Mouse (Mus musculus): ENCODE data around the gene Coro1a. TPM values are rescaled to one million over a fixed set of nuclear protein-coding genes. Genes with fewer than 3 reads are reported as not detected.

Gene Coro1a
- polyA plus RNA-seq, 1 experiment from 2014 or later: 42.4 TPM

DNA sequence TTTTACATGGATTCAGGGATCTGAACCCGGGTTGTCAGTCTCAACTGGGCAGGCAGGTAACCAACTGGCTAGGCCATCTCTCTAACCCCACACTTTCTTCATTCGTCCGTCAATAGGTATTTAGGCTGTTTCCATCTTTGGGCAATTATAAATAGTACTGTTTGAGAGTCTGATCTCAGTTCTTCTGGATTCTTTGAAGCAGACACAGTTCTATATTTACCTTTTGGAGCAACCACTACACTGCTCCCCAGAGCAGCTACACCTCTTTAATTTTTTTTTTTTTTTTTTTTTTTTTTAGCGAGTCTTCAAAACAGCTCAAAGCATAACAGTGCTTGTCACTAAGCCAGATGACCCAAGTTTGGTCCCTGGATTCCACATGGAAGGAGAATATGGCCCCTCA, 8.1 kb upstream of the Coro1a start:
- Histone ChIP-seq H3K36me3 (ENCODE audit: control insufficient read depth, insufficient read depth, low read length) (no peaks in the 10 kb centered on the region), H3K9ac (ENCODE audit: low read length) (no peak overlapping the region), H3K4me1 (replicated peaks; ENCODE audit: control insufficient read depth, insufficient read depth, low read length) (no peaks in the 10 kb centered on the region), H3K4me2 (ENCODE audit: low read depth, low read length) (no peak overlapping the region), H3K27ac (ENCODE audit: low read length) (no peak overlapping the region), H3K27me3 (ENCODE audit: control insufficient read depth, insufficient read depth, low read depth, low read length) (no peaks in the 10 kb centered on the region), H3K9me3 (ENCODE audit: control insufficient read depth, low read length) (peaks cover 2% of the 10 kb centered on the region; the same call in 1 of the 2 replicates), H3K4me3 (ENCODE audit: low read length) (no peak overlapping the region)
- ATAC-seq (ENCODE audit: low read depth): no peak
- WGBS: 59% methylated on average over 4 of the region's 4 CpGs

DNA sequence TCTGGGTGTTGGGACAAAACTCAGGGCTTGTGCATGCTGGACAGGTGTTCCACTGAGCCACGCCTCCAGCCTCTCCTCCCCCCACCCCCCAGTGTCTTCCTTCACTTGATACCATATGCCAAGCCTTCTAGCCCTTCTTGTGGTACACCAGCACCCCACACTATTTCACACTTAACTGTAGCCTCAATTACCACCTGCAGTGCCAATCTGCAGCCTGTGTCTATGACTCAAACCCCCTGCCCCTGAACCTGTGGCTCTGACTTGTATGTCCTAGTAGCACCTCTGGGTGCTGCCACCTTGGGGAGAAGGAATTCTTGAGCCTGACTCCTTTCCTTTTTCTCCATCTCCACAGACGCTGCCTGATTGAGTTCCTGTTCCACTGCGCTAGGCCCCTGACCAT, 4.3 kb upstream of the Coro1a start:
- WGBS: 78% methylated on average over 3 of the region's 3 CpGs
- Histone ChIP-seq H3K4me1 (replicated peaks; ENCODE audit: control insufficient read depth, insufficient read depth, low read length) (no peaks in the 10 kb centered on the region), H3K4me3 (ENCODE audit: low read length) (no peak overlapping the region), H3K27me3 (ENCODE audit: control insufficient read depth, insufficient read depth, low read depth, low read length) (no peaks in the 10 kb centered on the region), H3K4me2 (ENCODE audit: low read depth, low read length) (no peak overlapping the region), H3K27ac (ENCODE audit: low read length) (no peak overlapping the region), H3K36me3 (ENCODE audit: control insufficient read depth, insufficient read depth, low read length) (no peaks in the 10 kb centered on the region), H3K9me3 (ENCODE audit: control insufficient read depth, low read length) (peaks cover 2% of the 10 kb centered on the region; the same call in 1 of the 2 replicates), H3K9ac (ENCODE audit: low read length) (no peak overlapping the region)
- ATAC-seq (ENCODE audit: low read depth): no peak

DNA sequence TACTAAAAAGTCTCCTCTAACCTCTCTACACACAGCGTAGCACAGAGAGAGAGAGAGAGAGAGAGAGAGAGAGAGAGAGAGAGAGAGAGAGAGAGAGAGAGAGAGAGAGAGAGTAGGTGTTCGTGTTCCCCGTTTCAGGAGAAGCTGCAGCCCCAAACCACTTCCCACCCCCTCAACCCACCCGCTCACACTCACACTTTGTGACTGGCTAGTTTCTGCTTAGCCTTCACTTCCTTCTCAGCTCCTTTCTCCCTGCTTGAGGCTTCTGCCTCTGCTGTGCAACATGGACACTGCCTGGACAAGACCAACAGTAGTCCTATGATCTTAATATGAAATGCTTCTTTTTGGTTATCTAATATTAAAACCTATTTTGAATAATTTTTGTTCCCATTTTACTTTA, 2.7 kb upstream of the Coro1a start:
- H3K4me1 ChIP-seq (replicated peaks; ENCODE audit: control insufficient read depth, insufficient read depth, low read length): no peaks in the 10 kb centered on the region
- no peak for ATAC-seq (ENCODE audit: low read depth)
- no peak overlapping the region for H3K9ac ChIP-seq (ENCODE audit: low read length)
- H3K4me2 ChIP-seq (ENCODE audit: low read depth, low read length): no peak overlapping the region
- no peak overlapping the region for H3K4me3 ChIP-seq (ENCODE audit: low read length)
- H3K9me3 ChIP-seq (ENCODE audit: control insufficient read depth, low read length): peaks cover 2% of the 10 kb centered on the region; the same call in 1 of the 2 replicates
- WGBS: 54% methylated on average over 4 of the region's 4 CpGs
- H3K27me3 ChIP-seq (ENCODE audit: control insufficient read depth, insufficient read depth, low read depth, low read length): 0 out of 2 replicates have a peak, but pooled peaks cover under 1% of the 10 kb centered on the region
- H3K27ac ChIP-seq (ENCODE audit: low read length): no peak overlapping the region
- H3K36me3 ChIP-seq (ENCODE audit: control insufficient read depth, insufficient read depth, low read length): no peaks in the 10 kb centered on the region

DNA sequence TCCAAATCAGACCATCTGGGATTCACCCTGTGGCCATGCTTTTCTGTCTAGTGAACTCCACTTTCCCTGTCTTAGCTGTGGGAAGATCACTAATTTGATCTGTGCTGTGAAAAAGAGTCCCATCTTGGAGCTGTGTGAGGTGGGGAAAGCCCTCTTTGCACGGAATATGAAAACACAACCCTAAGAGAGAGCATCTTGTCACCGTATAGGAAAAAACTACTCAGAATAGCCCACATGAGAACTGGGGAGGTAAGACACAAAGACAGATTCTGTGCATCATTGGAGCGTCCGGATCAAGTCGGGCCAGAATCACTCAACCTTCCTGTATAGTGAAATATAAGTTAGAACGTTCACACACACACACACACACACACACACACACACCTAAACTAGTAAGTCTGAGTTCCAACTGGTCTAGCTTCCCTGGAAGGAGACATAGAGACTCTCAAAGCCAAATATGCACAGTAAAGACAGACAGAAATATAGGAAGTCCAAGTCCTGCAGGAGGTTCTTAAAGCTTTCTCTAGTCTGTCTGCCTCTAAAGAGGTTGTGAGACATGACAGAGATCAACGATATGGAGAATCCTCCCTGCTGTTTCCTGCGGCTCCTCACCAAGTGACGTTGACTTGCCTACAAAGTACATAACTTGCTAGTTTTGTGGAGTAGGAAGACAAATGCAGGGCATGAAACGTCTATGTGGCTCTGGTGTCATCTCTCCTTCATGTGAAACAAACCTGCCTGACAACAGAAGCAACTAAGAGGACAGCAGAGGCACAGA, 777 bp upstream of the Coro1a start:
- no peak for ATAC-seq (ENCODE audit: low read depth)
- 80% methylated on average over 10 of the region's 10 CpGs for WGBS
- no peak overlapping the region for H3K9ac ChIP-seq (ENCODE audit: low read length)

DNA sequence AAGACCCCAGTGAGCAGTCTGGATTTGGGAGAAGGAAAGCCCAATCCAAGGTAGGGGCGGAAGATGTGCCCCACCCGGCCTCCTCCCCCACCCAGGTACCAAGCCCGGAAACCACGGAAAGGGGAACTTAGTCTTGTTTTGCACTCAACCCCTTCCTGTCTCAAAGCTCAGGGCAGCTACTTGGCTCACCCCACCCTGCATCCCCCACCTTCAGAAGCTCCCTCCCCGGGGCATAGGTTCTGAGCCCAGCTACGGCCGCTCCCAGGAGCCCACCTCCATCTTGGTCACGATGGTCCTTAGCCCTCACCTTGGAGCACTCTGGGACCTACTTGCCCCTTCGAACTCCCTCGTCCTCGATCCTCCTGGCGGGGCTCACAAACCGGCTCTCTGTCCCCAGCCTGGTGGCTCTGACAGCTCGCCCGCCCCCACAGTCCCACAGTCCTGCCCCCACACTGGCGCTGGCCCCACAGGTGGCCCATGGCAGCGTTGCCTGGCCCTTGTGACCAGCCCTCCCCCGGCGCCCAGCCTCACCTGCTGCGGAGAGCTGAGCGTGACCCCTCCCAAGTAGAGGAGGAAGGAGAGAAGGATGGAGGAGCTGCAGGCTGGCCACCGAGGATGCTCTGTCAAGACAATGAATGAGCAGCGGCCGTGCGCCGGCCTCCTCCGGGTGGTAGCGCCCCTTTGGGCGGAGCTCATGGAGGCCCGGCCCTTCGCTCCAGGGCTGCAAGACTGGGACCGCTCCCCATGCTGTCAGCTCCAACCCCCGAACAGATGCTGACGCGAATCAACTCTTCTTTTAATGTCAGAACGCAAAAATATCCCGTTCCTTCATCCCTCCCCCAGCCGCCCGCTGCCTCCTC, 3.2 kb downstream of the Coro1a start:
- Histone ChIP-seq H3K4me3 (ENCODE audit: low read length) (peak overlapping the region; percentile 46), H3K9ac (ENCODE audit: low read length) (peak overlapping the region; percentile 53), H3K36me3 (ENCODE audit: control insufficient read depth, insufficient read depth, low read length) (no peaks in the 10 kb centered on the region), H3K9me3 (ENCODE audit: control insufficient read depth, low read length) (peaks cover 2% of the 10 kb centered on the region; the same call in 1 of the 2 replicates), H3K4me1 (replicated peaks; ENCODE audit: control insufficient read depth, insufficient read depth, low read length) (peaks cover 10% of the 10 kb centered on the region), H3K27me3 (ENCODE audit: control insufficient read depth, insufficient read depth, low read depth, low read length) (peaks cover 16% of the 10 kb centered on the region), H3K4me2 (ENCODE audit: low read depth, low read length) (peak overlapping the region; percentile 71), H3K27ac (ENCODE audit: low read length) (no peak overlapping the region)
- peak; percentile 74 for ATAC-seq (ENCODE audit: low read depth)
- 4% methylated on average over 39 of the region's 39 CpGs for WGBS

More for the DNA sequence above, 777 bp upstream of the Coro1a start:
- no peak overlapping the region for H3K27ac ChIP-seq (ENCODE audit: low read length)
- no peak overlapping the region for H3K4me2 ChIP-seq (ENCODE audit: low read depth, low read length)
- H3K9me3 ChIP-seq (ENCODE audit: control insufficient read depth, low read length): peaks cover 2% of the 10 kb centered on the region; the same call in 1 of the 2 replicates
- peaks cover 12% of the 10 kb centered on the region for H3K27me3 ChIP-seq (ENCODE audit: control insufficient read depth, insufficient read depth, low read depth, low read length)
- peaks cover 10% of the 10 kb centered on the region for H3K4me1 ChIP-seq (replicated peaks; ENCODE audit: control insufficient read depth, insufficient read depth, low read length)
- H3K4me3 ChIP-seq (ENCODE audit: low read length): no peak overlapping the region
- no peaks in the 10 kb centered on the region for H3K36me3 ChIP-seq (ENCODE audit: control insufficient read depth, insufficient read depth, low read length)

DNA sequence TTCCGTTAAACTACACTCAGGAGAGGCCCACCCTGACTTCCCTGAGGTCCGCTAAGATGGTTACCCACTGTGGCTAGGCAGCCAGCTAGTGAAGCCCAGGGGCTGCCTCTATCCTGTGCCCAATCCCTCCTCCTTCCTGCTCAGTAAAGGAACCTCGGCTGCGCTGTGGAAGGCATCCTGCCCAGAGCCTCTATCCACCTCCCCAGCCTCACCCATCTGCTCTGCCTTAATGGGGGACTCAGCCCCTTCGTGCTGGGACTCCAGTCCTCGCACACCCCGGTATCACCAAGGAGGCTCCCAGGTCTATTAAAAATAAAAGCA, 3.9 kb downstream of the Coro1a start:
- no peak overlapping the region for H3K9ac ChIP-seq (ENCODE audit: low read length)
- no peak overlapping the region for H3K27ac ChIP-seq (ENCODE audit: low read length)
- H3K4me2 ChIP-seq (ENCODE audit: low read depth, low read length): no peak overlapping the region; the same call in 1 of the 2 replicates
- peaks cover 16% of the 10 kb centered on the region for H3K27me3 ChIP-seq (ENCODE audit: control insufficient read depth, insufficient read depth, low read depth, low read length)
- H3K9me3 ChIP-seq (ENCODE audit: control insufficient read depth, low read length): no peaks in the 10 kb centered on the region; the same call in 1 of the 2 replicates
- ATAC-seq (ENCODE audit: low read depth): no peak
- WGBS: 15% methylated on average over 7 of the region's 7 CpGs
- H3K36me3 ChIP-seq (ENCODE audit: control insufficient read depth, insufficient read depth, low read length): no peaks in the 10 kb centered on the region
- H3K4me3 ChIP-seq (ENCODE audit: low read length): peak overlapping the region; percentile 5; the same call in 1 of the 2 replicates
- H3K4me1 ChIP-seq (replicated peaks; ENCODE audit: control insufficient read depth, insufficient read depth, low read length): peaks cover 10% of the 10 kb centered on the region

DNA sequence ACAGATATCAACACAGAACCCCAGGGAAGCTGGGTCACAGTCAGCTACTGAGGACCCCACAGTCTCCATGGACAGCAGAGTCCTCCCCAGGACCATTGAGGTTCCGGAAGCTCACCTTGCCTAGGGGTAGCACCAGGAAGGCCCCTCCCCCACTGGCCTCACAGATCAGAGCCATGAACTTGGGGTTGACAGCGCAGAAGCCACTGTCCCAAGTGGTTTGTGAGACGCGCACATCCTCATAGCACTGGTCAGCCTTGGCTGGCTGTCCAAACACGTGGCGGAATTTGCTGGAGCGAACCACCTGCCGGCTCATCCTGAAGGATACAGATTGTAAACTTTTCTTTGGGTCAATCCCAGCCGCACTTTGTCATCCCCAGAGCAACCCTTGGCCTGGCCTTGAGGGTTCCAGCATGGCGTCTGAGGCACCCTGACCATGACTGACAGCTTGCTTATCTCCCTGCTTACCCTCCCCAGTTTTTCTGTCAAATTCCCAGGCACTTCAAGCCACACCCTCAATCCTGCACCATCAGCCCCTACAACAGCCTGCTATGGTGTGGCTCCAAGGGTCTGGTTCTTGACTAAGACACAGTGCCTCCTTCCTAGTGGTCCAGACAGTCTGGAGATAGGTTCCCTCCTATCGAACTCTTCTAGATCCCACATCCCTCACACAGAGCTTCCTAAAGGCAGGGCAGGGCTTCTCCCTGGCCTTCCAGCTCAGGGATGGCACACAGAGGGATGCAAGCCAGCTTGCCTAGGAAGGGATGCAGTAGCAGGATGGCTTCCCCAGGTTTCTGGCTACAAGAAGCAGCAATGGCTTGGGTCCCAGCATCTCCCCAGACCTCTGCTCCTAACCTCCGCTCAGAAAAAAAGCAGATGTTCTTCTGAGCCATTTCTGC, 4.5 kb downstream of the Coro1a start:
- H3K36me3 ChIP-seq (ENCODE audit: control insufficient read depth, insufficient read depth, low read length): no peaks in the 10 kb centered on the region
- peaks cover 16% of the 10 kb centered on the region for H3K27me3 ChIP-seq (ENCODE audit: control insufficient read depth, insufficient read depth, low read depth, low read length)
- no peak for ATAC-seq (ENCODE audit: low read depth)
- WGBS: 76% methylated on average over 12 of the region's 12 CpGs
- H3K27ac ChIP-seq (ENCODE audit: low read length): no peak overlapping the region
- peaks cover 10% of the 10 kb centered on the region for H3K4me1 ChIP-seq (replicated peaks; ENCODE audit: control insufficient read depth, insufficient read depth, low read length)
- H3K4me3 ChIP-seq (ENCODE audit: low read length): no peak overlapping the region
- H3K4me2 ChIP-seq (ENCODE audit: low read depth, low read length): no peak overlapping the region
- H3K9ac ChIP-seq (ENCODE audit: low read length): no peak overlapping the region
- H3K9me3 ChIP-seq (ENCODE audit: control insufficient read depth, low read length): no peaks in the 10 kb centered on the region

DNA sequence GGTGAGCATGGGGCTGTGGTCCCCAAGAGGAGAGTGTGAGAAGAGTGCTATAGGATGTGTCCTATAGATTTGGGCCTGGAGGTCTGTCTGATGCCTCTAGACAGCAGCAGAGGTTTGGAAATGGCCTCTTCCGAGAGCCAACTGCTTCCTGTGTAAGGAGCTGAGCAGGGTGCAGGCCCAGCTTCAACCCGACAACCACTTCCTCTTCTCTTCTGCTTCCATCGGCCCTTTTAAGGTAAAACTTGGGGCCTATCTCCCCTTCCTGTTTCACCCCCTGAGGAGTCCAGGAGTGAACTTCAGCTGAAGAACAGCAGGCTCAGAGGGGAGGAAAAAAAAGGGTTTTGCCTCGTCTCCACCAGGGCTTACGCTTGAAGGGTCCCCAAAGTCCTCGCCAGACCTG, 5.2 kb downstream of the Coro1a start:
- 73% methylated on average over 6 of the region's 6 CpGs for WGBS
- H3K9me3 ChIP-seq (ENCODE audit: control insufficient read depth, low read length): no peaks in the 10 kb centered on the region

More for the DNA sequence above, 5.2 kb downstream of the Coro1a start:
- Histone ChIP-seq H3K9ac (ENCODE audit: low read length) (no peak overlapping the region), H3K27me3 (ENCODE audit: control insufficient read depth, insufficient read depth, low read depth, low read length) (peaks cover 16% of the 10 kb centered on the region), H3K4me1 (replicated peaks; ENCODE audit: control insufficient read depth, insufficient read depth, low read length) (peaks cover 10% of the 10 kb centered on the region), H3K4me3 (ENCODE audit: low read length) (no peak overlapping the region), H3K27ac (ENCODE audit: low read length) (no peak overlapping the region), H3K4me2 (ENCODE audit: low read depth, low read length) (no peak overlapping the region), H3K36me3 (ENCODE audit: control insufficient read depth, insufficient read depth, low read length) (no peaks in the 10 kb centered on the region)
- ATAC-seq (ENCODE audit: low read depth): no peak

All from lung, embryonic 16.5 days (tissue).